Mouse (Mus musculus) lung, adult 2 months (tissue): ENCODE measurements around the gene Zfp687. TPM values are rescaled to one million over a fixed set of nuclear protein-coding genes. Genes with fewer than 3 reads are reported as not detected.
"Not testable (repeated sequence)": the region's sequence is repeated elsewhere in the genome, so short reads cannot be mapped to it uniquely, and the experiment has no call there.

Experiments used
- DNase-seq: peaks from one replicate; pipeline ENCODE4 v3.0.0; 2022
- H3K4me1 ChIP-seq: fragments of 200-500 bp; 2 replicates; pipeline ENCODE4 v1.6.1; 2011; ENCODE audit warnings: low read length; ENCODE audit not compliant: control insufficient read depth, insufficient read depth
- H3K4me3 ChIP-seq: fragments of 200-500 bp; replicated peaks from 2 replicates; pipeline ENCODE3; 2011; ENCODE audit warnings: low read depth, mild to moderate bottlenecking, control low read depth, low read length; ENCODE audit errors: extremely low read depth
- CTCF ChIP-seq: fragments of 200-500 bp; IDR thresholded peaks from 2 replicates; pipeline ENCODE4 v1.5.1; 2011; ENCODE audit warnings: mild to moderate bottlenecking, low read length, control low read depth; ENCODE audit not compliant: insufficient read depth
- POLR2A ChIP-seq: fragments of 200-500 bp; IDR thresholded peaks from 2 replicates; pipeline ENCODE4 v1.6.1; 2011; ENCODE audit warnings: low read depth, mild to moderate bottlenecking, control low read depth, low read length, borderline replicate concordance; ENCODE audit errors: extremely low read depth
- WGBS: fragments of 180-500 bp; shearing (Covaris S2); methylation state at CpG from one replicate; pipeline ENCODE4 v1.1.7; 2018; 5-methylcytosine and 5-hydroxymethylcytosine counted together
- polyA plus RNA-seq: library from polyadenylated mRNA; depleted of rRNA; stranded (reverse); fragments of >200 nt; gene quantifications from 2 replicates; pipeline ENCODE4 v1.2.3, GENCODE M21; 2012

The Zfp687 gene
- polyA plus RNA-seq, 1 experiment, result 20.6 TPM

DNA sequence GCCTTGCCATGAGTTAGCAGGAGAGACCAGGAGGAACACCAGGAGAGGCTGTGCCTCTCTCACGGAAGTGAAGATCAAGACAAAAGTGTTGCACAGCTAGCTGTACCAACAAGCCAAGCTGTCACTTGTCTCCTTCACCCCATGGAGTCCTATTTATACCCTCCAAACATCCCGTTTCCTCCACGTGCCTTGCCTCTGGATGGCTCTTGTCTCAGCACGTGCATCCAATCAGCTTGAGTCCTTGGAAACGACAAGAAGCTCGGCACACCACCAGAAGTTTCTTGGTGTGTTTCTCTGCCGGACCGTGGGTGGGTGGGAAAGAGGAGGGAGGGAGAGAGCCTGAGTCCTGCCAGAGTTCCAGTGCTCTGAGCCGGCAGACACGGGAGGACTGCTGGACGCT lies 9.3 kb upstream of the Zfp687 start:
- DNase-seq, result peak; percentile 44
- Histone ChIP-seq H3K4me3 (peak overlapping the region; percentile 33), H3K4me1 (peaks cover 8% of the 10 kb centered on the region)
- WGBS, result 7% methylated on average over 11 of the region's 11 CpGs
- no peak for TF ChIP-seq CTCF
- peak; percentile 49; the same call in 1 of the 2 replicates for TF ChIP-seq POLR2A

GRCm38 (mm10) chr3:95020956-95021355 lies 5.7 kb upstream of the Zfp687 start:
- WGBS, result 91% methylated on average over 5 of the region's 5 CpGs

DNA sequence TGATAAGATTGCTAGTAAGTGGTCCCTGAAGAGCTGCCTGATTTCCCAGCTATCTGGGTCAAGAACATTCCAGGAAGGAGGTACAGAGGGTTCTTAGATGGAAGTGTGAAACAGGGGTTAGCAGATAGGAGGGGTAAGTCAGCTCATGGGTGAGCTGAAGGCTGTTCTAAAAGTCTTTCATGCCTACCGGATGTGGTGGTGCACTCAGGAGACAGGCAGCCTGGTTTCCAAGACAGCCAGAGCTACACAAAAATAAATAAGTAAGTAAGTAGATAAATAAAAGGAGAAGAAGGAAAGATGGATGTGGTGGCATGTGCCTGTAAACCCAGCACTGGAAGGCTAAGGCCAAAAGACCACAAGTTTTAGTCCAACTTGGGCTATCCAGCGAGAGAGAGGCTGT lies 3.5 kb upstream of the Zfp687 start:
- H3K4me3 ChIP-seq, result no peak overlapping the region
- TF ChIP-seq POLR2A (no peak), CTCF (no peak)
- no peak for DNase-seq
- WGBS, result 69% methylated on average over 2 of the region's 2 CpGs
- H3K4me1 ChIP-seq, result 0 out of 2 replicates have a peak, but pooled peaks cover 5% of the 10 kb centered on the region

More at GRCm38 (mm10) chr3:95020956-95021355, 5.7 kb upstream of the Zfp687 start:
- not testable (repeated sequence) for DNase-seq, H3K4me1 ChIP-seq, H3K4me3 ChIP-seq

GRCm38 (mm10) chr3:95016532-95017056 lies 1.3 kb upstream of the Zfp687 start:
- peaks cover 7% of the 10 kb centered on the region; the same call in 1 of the 2 replicates for H3K4me1 ChIP-seq
- peak overlapping the region; percentile 89 for H3K4me3 ChIP-seq
- WGBS, result 3% methylated on average over 21 of the region's 21 CpGs
- no peak for TF ChIP-seq CTCF
- no peak for TF ChIP-seq POLR2A
- no peak for DNase-seq

- peak; percentile 96 for DNase-seq
- Histone ChIP-seq H3K4me1 (peaks cover 7% of the 10 kb centered on the region; the same call in 1 of the 2 replicates), H3K4me3 (peak overlapping the region; percentile 89)
- WGBS, result under 1% methylated on average over 40 of the region's 40 CpGs
- TF ChIP-seq POLR2A (peak; percentile 35; the same call in 1 of the 2 replicates), CTCF (no peak)
These were observed 763 bp upstream of the Zfp687 start for GRCm38 (mm10) chr3:95015891-95016531.

DNA sequence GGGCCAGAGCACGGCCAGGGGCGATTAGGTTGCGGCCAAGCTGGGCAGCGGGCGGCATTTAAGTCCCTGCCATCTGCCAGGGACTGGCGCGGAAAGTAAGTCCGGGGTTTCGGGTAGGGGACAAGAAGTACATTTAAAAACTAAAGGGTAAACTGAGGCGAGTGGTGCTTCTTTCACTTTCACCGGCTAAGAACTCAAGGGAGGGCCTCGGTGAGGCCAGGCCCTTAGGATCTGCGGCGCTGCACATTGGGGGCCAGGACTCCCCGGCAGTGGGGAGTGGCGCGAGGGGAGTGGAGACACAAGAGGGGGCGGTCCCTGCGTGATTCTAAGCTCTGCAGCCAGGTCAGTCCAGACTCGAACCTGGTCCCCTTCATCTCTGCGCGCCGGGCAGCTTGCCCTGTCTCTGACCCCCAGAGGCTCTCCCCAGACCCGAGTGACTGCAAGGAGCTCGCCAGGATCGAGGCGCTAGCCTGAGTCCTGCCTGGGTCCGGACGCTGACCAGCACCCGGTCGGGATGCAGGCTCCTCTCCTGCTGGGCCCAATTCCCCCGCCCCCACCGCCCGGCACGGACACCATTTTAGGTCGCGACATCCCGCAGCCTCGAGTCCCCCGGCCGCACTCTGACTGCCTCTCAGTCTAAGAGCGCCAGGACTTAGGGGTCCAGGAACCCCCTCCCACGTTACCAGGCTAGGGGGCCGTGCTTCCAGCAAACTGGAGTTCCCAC lies 658 bp downstream of the Zfp687 start:
- Histone ChIP-seq H3K4me3 (peak overlapping the region; percentile 85), H3K4me1 (peaks cover 7% of the 10 kb centered on the region; the same call in 1 of the 2 replicates)
- peak; percentile 60 for DNase-seq
- no peak for TF ChIP-seq CTCF
- WGBS, result 1% methylated on average over 43 of the region's 44 CpGs

DNA sequence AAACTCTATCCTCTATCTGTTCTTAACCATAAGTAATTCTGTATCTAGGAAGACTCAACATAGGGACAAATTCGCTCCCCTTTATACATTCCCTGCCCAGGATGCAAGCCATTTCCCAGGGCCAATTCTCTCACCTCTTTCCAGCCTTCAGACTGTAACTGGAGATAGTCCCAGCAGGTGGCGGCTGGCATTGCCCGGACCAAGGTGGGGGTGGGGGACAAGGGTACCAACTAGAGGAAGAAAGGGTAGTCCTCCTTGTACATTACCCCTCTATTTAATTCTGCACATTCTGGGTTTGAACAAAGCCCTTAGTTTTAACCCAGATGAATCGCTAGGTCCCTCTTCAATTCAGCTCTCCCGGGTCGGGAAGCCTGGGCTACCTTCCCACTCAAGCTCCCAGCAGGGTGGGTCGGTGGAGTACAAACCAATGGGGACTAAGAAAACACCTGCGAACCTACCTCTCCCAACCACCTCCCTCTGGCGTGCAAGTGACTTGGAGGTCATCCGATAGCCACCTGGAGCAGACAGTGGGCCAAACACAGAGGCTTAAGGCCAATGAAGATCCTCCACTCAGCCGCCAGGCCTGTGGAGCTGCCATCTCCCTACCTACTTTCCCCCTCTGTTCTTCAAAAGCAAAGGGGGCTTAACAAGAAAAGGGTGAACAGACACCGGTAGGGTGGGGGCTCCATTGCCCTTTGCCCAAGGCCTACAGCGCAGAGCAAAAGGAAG lies 1.4 kb downstream of the Zfp687 start:
- DNase-seq, result no peak
- H3K4me3 ChIP-seq, result peak overlapping the region; percentile 85
- no peak for TF ChIP-seq CTCF
- no peak for TF ChIP-seq POLR2A
- 24% methylated on average over 13 of the region's 13 CpGs for WGBS
- H3K4me1 ChIP-seq, result peaks cover 7% of the 10 kb centered on the region; the same call in 1 of the 2 replicates

DNA sequence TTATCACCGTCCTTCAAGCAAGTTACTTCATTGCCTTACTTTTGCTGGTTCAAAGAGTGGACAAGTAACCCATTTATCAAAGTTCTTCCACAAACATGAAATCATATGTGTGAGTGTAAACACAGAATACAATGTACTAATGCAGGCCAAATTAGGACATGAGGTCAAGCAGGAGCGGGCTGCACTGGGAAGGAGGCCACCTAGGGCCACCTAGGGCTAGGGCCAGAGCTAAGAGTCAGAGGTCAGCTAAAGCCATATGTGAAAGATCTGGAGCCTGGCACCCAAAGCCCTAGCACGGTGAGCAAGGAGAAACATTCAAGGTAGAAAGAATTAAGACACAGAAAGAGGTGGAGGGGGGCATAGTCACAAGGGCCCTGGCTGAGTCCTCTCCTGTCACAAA lies 2.3 kb downstream of the Zfp687 start:
- DNase-seq, result no peak
- 66% methylated on average over 3 of the region's 3 CpGs for WGBS
- TF ChIP-seq CTCF, result no peak
- TF ChIP-seq POLR2A, result no peak
- H3K4me1 ChIP-seq, result peaks cover 7% of the 10 kb centered on the region; the same call in 1 of the 2 replicates
- H3K4me3 ChIP-seq, result no peak overlapping the region

DNA sequence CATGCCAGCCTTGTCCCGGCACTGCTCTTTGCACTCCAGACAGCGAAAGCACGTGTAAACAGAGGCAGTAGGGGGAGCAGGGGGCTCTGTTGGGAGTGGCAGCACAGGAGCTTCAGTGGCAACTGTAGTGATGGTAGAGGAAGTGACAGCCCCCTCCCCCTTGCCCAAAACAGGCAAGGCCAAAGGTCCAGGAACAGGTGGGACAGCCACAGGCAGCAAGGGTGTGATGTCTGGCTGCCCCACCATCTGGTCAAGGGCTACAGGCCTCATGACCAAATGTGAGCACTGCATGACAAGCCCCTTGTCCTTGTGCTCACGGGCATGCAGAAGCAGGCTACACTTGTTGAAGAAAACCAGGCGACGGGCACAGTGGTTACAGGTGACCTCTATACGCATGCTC lies 4.9 kb downstream of the Zfp687 start:
- 77% methylated on average over 7 of the region's 7 CpGs for WGBS

More for the DNA sequence above, 4.9 kb downstream of the Zfp687 start:
- DNase-seq, result no peak
- H3K4me1 ChIP-seq, result peaks cover 7% of the 10 kb centered on the region; the same call in 1 of the 2 replicates
- no peak overlapping the region for H3K4me3 ChIP-seq
- TF ChIP-seq POLR2A (no peak), CTCF (no peak)
